Mouse (Mus musculus) MEL (cell line): Measurements from ENCODE around the gene Rab28. TPM values are rescaled to one million over a fixed set of nuclear protein-coding genes. Genes with fewer than 3 reads are reported as not detected.

Experiments
- DNase-seq: peaks from one replicate; pipeline ENCODE4 v3.0.0; 2011; ENCODE audit warnings: low read depth, low spot score
- H3K27ac ChIP-seq: 2 replicates; pipeline ENCODE4 v1.5.1; 2012; ENCODE audit warnings: low read depth, mild to moderate bottlenecking, control low read depth, low read length, moderate library complexity; ENCODE audit not compliant: control insufficient read depth
- H3K27me3 ChIP-seq, 2 experiments: fragments of 150-350 bp in 1 of 2; sonication (generic) in 1 of 2; 2 replicates each; pipeline ENCODE4 v1.6.1; 2012; ENCODE audit warnings: low read length in 2 of 2, mild to moderate bottlenecking in 2 of 2, improper control_type of control experiment in 1 of 2, moderate library complexity in 1 of 2; ENCODE audit not compliant: insufficient read depth in 2 of 2, control insufficient read depth in 1 of 2
- H3K36me3 ChIP-seq, 2 experiments: 2 replicates each; pipeline ENCODE4 v1.6.1; 2012 to 2014; ENCODE audit warnings: low read length in 2 of 2, improper control_type of control experiment in 1 of 2, inconsistent platforms in 1 of 2, mild to moderate bottlenecking in 1 of 2; ENCODE audit not compliant: insufficient read depth in 2 of 2, control insufficient read depth in 1 of 2
- H3K4me1 ChIP-seq, 2 experiments: fragments of 150-350 bp in 1 of 2; sonication (generic) in 1 of 2; 2 replicates each; pipeline ENCODE4 v1.6.1; 2012; ENCODE audit warnings: low read length in 2 of 2, improper control_type of control experiment in 1 of 2, mild to moderate bottlenecking in 1 of 2; ENCODE audit not compliant: insufficient read depth in 2 of 2, control insufficient read depth in 1 of 2
- H3K4me3 ChIP-seq, 2 experiments: fragments of 150-350 bp in 1 of 2; sonication (generic) in 1 of 2; 2 replicates each; pipeline ENCODE4 v1.5.1; 2012; ENCODE audit warnings: low read depth in 2 of 2, low read length in 2 of 2, mild to moderate bottlenecking in 2 of 2, moderate library complexity in 2 of 2, control low read depth in 1 of 2, improper control_type of control experiment in 1 of 2; ENCODE audit not compliant: control insufficient read depth in 1 of 2, insufficient read depth in 1 of 2
- H3K79me2 ChIP-seq: 2 replicates; pipeline ENCODE4 v1.6.1; 2012; ENCODE audit warnings: mild to moderate bottlenecking, low read length, moderate library complexity; ENCODE audit not compliant: control insufficient read depth, poor library complexity, insufficient read depth
- H3K9ac ChIP-seq: 2 replicates; pipeline ENCODE4 v1.6.1; 2012; ENCODE audit warnings: low read depth, mild to moderate bottlenecking, control low read depth, low read length, moderate library complexity; ENCODE audit not compliant: control insufficient read depth, poor library complexity, severe bottlenecking
- H3K9me3 ChIP-seq: fragments of 150-350 bp; sonication (generic); replicated peaks from 2 replicates; pipeline ENCODE4 v1.6.1; 2012; ENCODE audit warnings: mild to moderate bottlenecking, low read length, improper control_type of control experiment, moderate library complexity; ENCODE audit not compliant: insufficient read depth
- BHLHE40 ChIP-seq: IDR thresholded peaks from 2 replicates; pipeline ENCODE4 v1.6.1; 2012; ENCODE audit warnings: low read depth, mild to moderate bottlenecking, inconsistent platforms, low read length, improper control_type of control experiment, borderline replicate concordance
- CHD1 ChIP-seq: IDR thresholded peaks from 2 replicates; pipeline ENCODE4 v1.6.1; 2012; ENCODE audit warnings: low read depth, mild to moderate bottlenecking, inconsistent platforms, low read length, improper control_type of control experiment
- CTCF ChIP-seq, 3 experiments: IDR thresholded peaks in 2 of 3; conservative IDR thresholded peaks in 1 of 3; 2 replicates each; pipeline ENCODE4 v1.5.1; 2011 to 2012; ENCODE audit warnings: low read length in 3 of 3, low read depth in 2 of 3, mild to moderate bottlenecking in 2 of 3, improper control_type of control experiment in 1 of 3, inconsistent platforms in 1 of 3, mixed read lengths in 1 of 3, moderate library complexity in 1 of 3; ENCODE audit not compliant: control insufficient read depth in 1 of 3, insufficient read depth in 1 of 3, poor library complexity in 1 of 3, severe bottlenecking in 1 of 3
- E2F4 ChIP-seq: IDR thresholded peaks from 2 replicates; pipeline ENCODE4 v1.6.1; 2011; ENCODE audit warnings: low read depth, low read length, improper control_type of control experiment, borderline replicate concordance
- ELF1 ChIP-seq: IDR thresholded peaks from 2 replicates; pipeline ENCODE4 v1.6.1; 2014; ENCODE audit warnings: low read depth, mild to moderate bottlenecking, inconsistent platforms, low read length, improper control_type of control experiment, moderate library complexity
- ETS1 ChIP-seq: IDR thresholded peaks from 2 replicates; pipeline ENCODE4 v1.6.1; 2012; ENCODE audit warnings: low read depth, mild to moderate bottlenecking, inconsistent platforms, low read length, improper control_type of control experiment, moderate library complexity
- GABPA ChIP-seq: IDR thresholded peaks from 2 replicates; pipeline ENCODE4 v1.6.1; 2012; ENCODE audit warnings: low read depth, mild to moderate bottlenecking, inconsistent platforms, low read length, improper control_type of control experiment, moderate library complexity
- JUND ChIP-seq: IDR thresholded peaks from 2 replicates; pipeline ENCODE4 v1.6.1; 2011; ENCODE audit warnings: low read depth, mild to moderate bottlenecking, improper control_type of control experiment, low read length
- KAT2A ChIP-seq: conservative IDR thresholded peaks from 2 replicates; pipeline ENCODE4 v1.6.1; 2012; ENCODE audit warnings: low read depth, low read length, improper control_type of control experiment, inconsistent platforms
- MAZ ChIP-seq: IDR thresholded peaks from 2 replicates; pipeline ENCODE4 v1.6.1; 2012; ENCODE audit warnings: low read depth, mild to moderate bottlenecking, inconsistent platforms, low read length, improper control_type of control experiment
- MXI1 ChIP-seq: IDR thresholded peaks from 2 replicates; pipeline ENCODE4 v1.6.1; 2011; ENCODE audit warnings: mild to moderate bottlenecking, low read depth, low read length, improper control_type of control experiment
- MYB ChIP-seq: IDR thresholded peaks from 2 replicates; pipeline ENCODE4 v1.6.1; 2011; ENCODE audit warnings: mild to moderate bottlenecking, low read depth, low read length, improper control_type of control experiment
- MYC ChIP-seq: IDR thresholded peaks from 2 replicates; pipeline ENCODE4 v1.6.1; 2011; ENCODE audit warnings: low read depth, mild to moderate bottlenecking, low read length, improper control_type of control experiment, moderate library complexity
- NELFE ChIP-seq: IDR thresholded peaks from 2 replicates; pipeline ENCODE4 v1.6.1; 2011; ENCODE audit warnings: low read depth, low read length, improper control_type of control experiment
- NRF1 ChIP-seq: IDR thresholded peaks from 2 replicates; pipeline ENCODE4 v1.6.1; 2014; ENCODE audit warnings: low read depth, mild to moderate bottlenecking, inconsistent platforms, low read length, improper control_type of control experiment, moderate library complexity; ENCODE audit not compliant: poor library complexity, insufficient read depth, severe bottlenecking
- POLR2A ChIP-seq, 2 experiments: IDR thresholded peaks; 2 replicates each; pipeline ENCODE4 v1.6.1; 2011 to 2012; ENCODE audit warnings: low read length in 2 of 2, mild to moderate bottlenecking in 2 of 2, control low read depth in 1 of 2, improper control_type of control experiment in 1 of 2, low read depth in 1 of 2, moderate library complexity in 1 of 2; ENCODE audit not compliant: control insufficient read depth in 1 of 2, insufficient read depth in 1 of 2, poor library complexity in 1 of 2
- POLR2AphosphoS2 ChIP-seq: IDR thresholded peaks from 2 replicates; pipeline ENCODE4 v1.6.1; 2011; ENCODE audit warnings: low read length, improper control_type of control experiment
- POLR2AphosphoS5 ChIP-seq: IDR thresholded peaks from 2 replicates; pipeline ENCODE4 v1.6.1; 2012; ENCODE audit warnings: low read depth, borderline replicate concordance, mild to moderate bottlenecking, inconsistent platforms, low read length, moderate library complexity, mixed read lengths
- RAD21 ChIP-seq: IDR thresholded peaks from 2 replicates; pipeline ENCODE4 v1.6.1; 2011; ENCODE audit warnings: mild to moderate bottlenecking, low read depth, low read length, improper control_type of control experiment
- RCOR1 ChIP-seq: IDR thresholded peaks from 2 replicates; pipeline ENCODE4 v1.6.1; 2012; ENCODE audit warnings: low read depth, mild to moderate bottlenecking, inconsistent platforms, low read length, improper control_type of control experiment
- SIN3A ChIP-seq: IDR thresholded peaks from 2 replicates; pipeline ENCODE4 v1.6.1; 2012; ENCODE audit warnings: low read length, improper control_type of control experiment, inconsistent platforms
- SMC3 ChIP-seq: IDR thresholded peaks from 2 replicates; pipeline ENCODE4 v1.6.1; 2011; ENCODE audit warnings: low read depth, low read length, improper control_type of control experiment
- TBP ChIP-seq: IDR thresholded peaks from 2 replicates; pipeline ENCODE4 v1.8.0; 2011; ENCODE audit warnings: low read depth, low read length, improper control_type of control experiment
- TCF12 ChIP-seq: IDR thresholded peaks from 2 replicates; pipeline ENCODE4 v1.6.1; 2014; ENCODE audit warnings: low read depth, mild to moderate bottlenecking, inconsistent platforms, low read length, improper control_type of control experiment, moderate library complexity
- USF2 ChIP-seq, 2 experiments: IDR thresholded peaks; 2 replicates each; pipeline ENCODE4 v1.6.1; 2011 to 2012; ENCODE audit warnings: improper control_type of control experiment in 2 of 2, low read length in 2 of 2, borderline replicate concordance in 1 of 2, inconsistent platforms in 1 of 2, low read depth in 1 of 2, mild to moderate bottlenecking in 1 of 2; ENCODE audit not compliant: insufficient read depth in 1 of 2
- ZC3H11A ChIP-seq: IDR thresholded peaks from 2 replicates; pipeline ENCODE4 v1.6.1; 2012; ENCODE audit warnings: low read depth, mild to moderate bottlenecking, inconsistent platforms, low read length, improper control_type of control experiment
- ZKSCAN1 ChIP-seq: IDR thresholded peaks from 2 replicates; pipeline ENCODE4 v1.6.1; 2012; ENCODE audit warnings: low read depth, mild to moderate bottlenecking, inconsistent platforms, low read length, improper control_type of control experiment, moderate library complexity
- ZMIZ1 ChIP-seq: IDR thresholded peaks from 2 replicates; pipeline ENCODE4 v1.6.1; 2012; ENCODE audit warnings: low read depth, mild to moderate bottlenecking, inconsistent platforms, low read length, improper control_type of control experiment, moderate library complexity
- ZNF384 ChIP-seq: IDR thresholded peaks from 2 replicates; pipeline ENCODE4 v1.6.1; 2012; ENCODE audit warnings: low read depth, mild to moderate bottlenecking, inconsistent platforms, low read length, improper control_type of control experiment
- polyA plus RNA-seq, 2 experiments: library from polyadenylated mRNA; stranded (reverse) in 1 of 2; unstranded in 1 of 2; fragments of >175 nt in 1 of 2; fragments of >200 nt in 1 of 2; gene quantifications; 2 replicates each; pipeline versions ENCODE4 v1.2.1 to v1.2.4; 2012; ENCODE audit warnings: low replicate concordance in 2 of 2, low read depth in 1 of 2; ENCODE audit not compliant: insufficient read length in 2 of 2, insufficient read depth in 1 of 2, missing spikeins in 1 of 2
- total RNA-seq: library from RNA; depleted of rRNA; stranded (reverse); fragments of 300-350 nt; gene quantifications from 2 replicates; pipeline ENCODE4 v1.2.3, GENCODE M21; 2012

Rab28 gene
- total and polyA plus RNA-seq, 3 experiments, result 66.5 to 66.7 TPM; not detected in 1

DNA sequence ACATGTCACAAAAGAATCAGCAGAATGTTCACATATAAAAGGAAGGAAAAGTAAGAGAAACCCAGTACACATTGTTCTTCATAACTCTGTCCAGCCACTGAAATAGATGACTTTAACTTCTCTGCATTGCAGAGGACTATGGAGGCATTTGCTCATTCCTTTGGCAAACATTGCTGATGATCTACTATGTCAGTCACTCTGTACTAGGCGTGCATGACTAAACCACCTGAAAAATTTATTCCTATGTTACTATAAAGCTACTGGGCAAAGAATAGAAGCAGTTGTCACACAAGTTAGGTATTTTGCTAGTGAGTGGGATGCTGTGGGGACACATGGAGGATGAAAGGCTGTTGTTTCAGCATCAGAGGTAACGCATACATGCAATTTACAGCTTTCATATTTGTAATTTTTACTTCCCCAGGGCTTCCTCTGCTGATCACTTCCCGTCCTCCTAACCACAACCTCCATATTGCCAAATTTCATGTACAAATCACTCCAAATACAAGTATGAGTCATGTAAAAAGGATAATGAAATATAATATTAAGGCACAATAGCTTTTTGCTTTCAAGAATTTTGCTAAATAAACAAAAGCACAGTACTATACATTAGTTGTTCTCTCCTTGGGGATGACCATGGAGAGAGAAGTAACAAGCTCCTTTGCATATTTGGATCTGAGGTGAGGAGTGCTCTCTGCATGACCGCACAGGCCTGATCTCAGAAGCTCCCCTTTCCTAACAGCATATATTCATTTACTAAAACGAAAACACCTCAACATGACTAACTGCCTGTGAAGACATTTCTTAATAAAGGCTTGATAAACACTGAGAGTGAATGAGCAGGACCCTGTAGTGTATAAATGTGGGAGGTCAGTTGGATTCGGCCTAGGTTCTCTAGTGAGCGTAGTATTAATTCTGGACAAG is 80.5 kb downstream of the Rab28 start:
- no peak for TF ChIP-seq NELFE
- TF ChIP-seq MXI1, result no peak
- no peak for TF ChIP-seq E2F4
- no peak for TF ChIP-seq USF2 (IDR thresholded peaks at IDR 0.05; ENCODE audit: borderline replicate concordance in 1 of 2, insufficient read depth in 1 of 2, low read depth in 1 of 2, low read length in 2 of 2)
- no peak for TF ChIP-seq JUND
- no peak for TF ChIP-seq SMC3
- TF ChIP-seq CHD1, result no peak
- no peak for TF ChIP-seq MYC
- TF ChIP-seq ZC3H11A, result no peak
- TF ChIP-seq KAT2A, result no peak
- TF ChIP-seq GABPA, result no peak
- TF ChIP-seq TBP, result no peak
- TF ChIP-seq RCOR1, result no peak
- TF ChIP-seq ETS1, result no peak
- TF ChIP-seq CTCF (IDR thresholded peaks at IDR 0.05 in 2 of 3, conservative IDR thresholded peaks at IDR 0.05 in 1 of 3; ENCODE audit: control insufficient read depth in 1 of 3, insufficient read depth in 1 of 3, low read depth in 2 of 3, low read length in 3 of 3, poor library complexity in 1 of 3, severe bottlenecking in 1 of 3), result no peak
- no peak for TF ChIP-seq BHLHE40
- no peak for TF ChIP-seq POLR2A (IDR thresholded peaks at IDR 0.05; ENCODE audit: control insufficient read depth in 1 of 2, insufficient read depth in 1 of 2, low read depth in 1 of 2, low read length in 2 of 2, poor library complexity in 1 of 2)
- Histone ChIP-seq H3K36me3 (peaks cover 0 to 9% of the 10 kb centered on the region in 2 experiments; a peak in 2 of 4 replicates), H3K79me2 (no peaks in the 10 kb centered on the region), H3K27me3 (no peaks in the 10 kb centered on the region), H3K4me3 (no peak overlapping the region), H3K9ac (no peak overlapping the region), H3K4me1 (no peaks in the 10 kb centered on the region), H3K9me3 (no peaks in the 10 kb centered on the region), H3K27ac (no peak overlapping the region)
- DNase-seq, result no peak

GRCm38 (mm10) chr5:41625544-41625943 is 82.4 kb downstream of the Rab28 start:
- no peaks in the 10 kb centered on the region for H3K4me1 ChIP-seq
- H3K36me3 ChIP-seq, result peaks cover 0 to 7% of the 10 kb centered on the region in 2 experiments; a peak in 2 of 4 replicates
- H3K9ac ChIP-seq, result no peak overlapping the region
- no peaks in the 10 kb centered on the region for H3K79me2 ChIP-seq
- no peak overlapping the region for H3K4me3 ChIP-seq
- DNase-seq, result no peak
- no peak overlapping the region for H3K27ac ChIP-seq
- no peaks in the 10 kb centered on the region for H3K27me3 ChIP-seq
- no peaks in the 10 kb centered on the region for H3K9me3 ChIP-seq
- no peak for TF ChIP-seq ELF1
- TF ChIP-seq MYC, result no peak
- no peak for TF ChIP-seq ZKSCAN1
- TF ChIP-seq POLR2AphosphoS5, result no peak
- TF ChIP-seq SIN3A, result no peak
- no peak for TF ChIP-seq BHLHE40
- TF ChIP-seq GABPA, result no peak
- TF ChIP-seq MAZ, result no peak
- no peak for TF ChIP-seq NRF1
- no peak for TF ChIP-seq TCF12
- no peak for TF ChIP-seq ZMIZ1
- no peak for TF ChIP-seq RAD21
- TF ChIP-seq ZNF384, result no peak
- TF ChIP-seq ETS1, result no peak
- TF ChIP-seq ZC3H11A, result no peak
- TF ChIP-seq MYB, result no peak
- no peak for TF ChIP-seq POLR2AphosphoS2
- TF ChIP-seq POLR2A (IDR thresholded peaks at IDR 0.05; ENCODE audit: control insufficient read depth in 1 of 2, insufficient read depth in 1 of 2, low read depth in 1 of 2, low read length in 2 of 2, poor library complexity in 1 of 2), result no peak
- no peak for TF ChIP-seq CTCF (IDR thresholded peaks at IDR 0.05 in 2 of 3, conservative IDR thresholded peaks at IDR 0.05 in 1 of 3; ENCODE audit: control insufficient read depth in 1 of 3, insufficient read depth in 1 of 3, low read depth in 2 of 3, low read length in 3 of 3, poor library complexity in 1 of 3, severe bottlenecking in 1 of 3)
